ENCODE assay signal across 10 mouse cellular contexts in genomic region chr6:148358580-148359246, GRCm38 (mm10).
A peak's percentile ranks its signal among the peaks of the same experiment; 100 is the strongest.
DNase-seq lines count a peak whose midpoint lies in the region; ATAC-seq lines count a peak whose summit lies in the region.
"Had no signal": no experiment of that assay in that cellular context is flagged by ENCODE, and none has a peak within 500 bp of the region (broad histone marks: within the 10 kb centered on the region; RNA-seq: fewer than 3 reads in every experiment).

No protein-coding gene starts in this region.

- H3K27ac ChIP-seq in midbrain, embryonic 11.5 days (ENCODE audit: low read depth, low read length) = no peak overlapping the region; the same call in 1 of the 2 replicates
- no peak overlapping the region for H3K27ac ChIP-seq in midbrain, embryonic 16.5 days (ENCODE audit: low read length)
- no peak overlapping the region for H3K27ac ChIP-seq in forebrain, embryonic 14.5 days (ENCODE audit: low read depth, low read length)
- H3K27ac ChIP-seq: liver, embryonic 14.5 days had no signal

- H3K27me3 ChIP-seq in midbrain, embryonic 11.5 days (ENCODE audit: control insufficient read depth, insufficient read depth, low read length) = no peaks in the 10 kb centered on the region
- no peaks in the 10 kb centered on the region for H3K27me3 ChIP-seq in midbrain, embryonic 16.5 days (ENCODE audit: control insufficient read depth, insufficient read depth, low read depth, low read length)
- no peaks in the 10 kb centered on the region for H3K27me3 ChIP-seq in forebrain, embryonic 14.5 days (replicated peaks; ENCODE audit: control insufficient read depth, insufficient read depth, low read length)

- peak; percentile 29 for ATAC-seq in frontal cortex, adult (ENCODE audit: low TSS enrichment)
- ATAC-seq in midbrain, embryonic 11.5 days (ENCODE audit: low FRiP score) = peak; percentile 60; the same call in 1 of the 2 replicates
- ATAC-seq in midbrain, embryonic 16.5 days = no peak
- peak; percentile 56; the same call in 1 of the 2 replicates for ATAC-seq in forebrain, embryonic 14.5 days
- ATAC-seq: inflammation-experienced regulatory T-cells, adult 6 months had no signal

- peaks cover 3% of the 10 kb centered on the region; the same call in 1 of the 2 replicates for H3K9me3 ChIP-seq in midbrain, embryonic 11.5 days (ENCODE audit: control insufficient read depth, low read length)
- 0 out of 2 replicates have a peak, but pooled peaks cover 6% of the 10 kb centered on the region for H3K9me3 ChIP-seq in midbrain, embryonic 16.5 days (replicated peaks; ENCODE audit: control insufficient read depth, low read length, poor library complexity, severe bottlenecking)
- no peaks in the 10 kb centered on the region for H3K9me3 ChIP-seq in forebrain, embryonic 14.5 days (replicated peaks; ENCODE audit: control insufficient read depth, low read length)

- WGBS in midbrain, embryonic 11.5 days = 48% methylated on average over 8 of the region's 12 CpGs
- 23% methylated on average over 8 of the region's 12 CpGs for whole genome bisulfite sequencing in midbrain, embryonic 16.5 days
- WGBS in forebrain, embryonic 14.5 days = 12% methylated on average over 8 of the region's 12 CpGs

- H3K9ac ChIP-seq in midbrain, embryonic 11.5 days (ENCODE audit: low read length) = no peak overlapping the region
- no peak overlapping the region for H3K9ac ChIP-seq in midbrain, embryonic 16.5 days (ENCODE audit: low read depth, low read length)
- H3K9ac ChIP-seq in forebrain, embryonic 14.5 days (ENCODE audit: low read length) = no peak overlapping the region
- H3K9ac ChIP-seq: liver, embryonic 14.5 days had no signal

- H3K4me2 ChIP-seq in midbrain, embryonic 11.5 days = no peak overlapping the region; the same call in 1 of the 2 replicates
- no peak overlapping the region for H3K4me2 ChIP-seq in midbrain, embryonic 16.5 days (ENCODE audit: low read length)
- peak overlapping the region; percentile 14; the same call in 1 of the 2 replicates for H3K4me2 ChIP-seq in forebrain, embryonic 14.5 days (ENCODE audit: low read length)

- H3K36me3 ChIP-seq in midbrain, embryonic 11.5 days (ENCODE audit: control insufficient read depth, insufficient read depth, low read length) = no peaks in the 10 kb centered on the region
- H3K36me3 ChIP-seq in midbrain, embryonic 16.5 days (ENCODE audit: control insufficient read depth, insufficient read depth, low read length) = peaks cover 6% of the 10 kb centered on the region; the same call in 1 of the 2 replicates
- H3K36me3 ChIP-seq in forebrain, embryonic 14.5 days (ENCODE audit: control insufficient read depth, insufficient read depth, low read length) = peaks cover 5% of the 10 kb centered on the region; the same call in 1 of the 2 replicates

- H3K4me3 ChIP-seq in midbrain, embryonic 11.5 days (ENCODE audit: low read depth, low read length) = no peak overlapping the region
- H3K4me3 ChIP-seq in midbrain, embryonic 16.5 days (ENCODE audit: low read depth, low read length) = no peak overlapping the region
- peak overlapping the region; percentile 11; the same call in 1 of the 2 replicates for H3K4me3 ChIP-seq in forebrain, embryonic 14.5 days (ENCODE audit: low read depth, low read length)

- intact Hi-C loops in heart, postnatal 25 days (cut with DNase I) = no loop called here

- no peak for DNase-seq in frontal cortex, postnatal 25 days (ENCODE audit: low spot score in 2 of 2)
- peak; percentile 88 for DNase-seq in midbrain, embryonic 11.5 days (ENCODE audit: low spot score, missing footprints)
- peak; percentile 71 for DNase-seq in forebrain, embryonic 14.5 days (ENCODE audit: low spot score)
- DNase-seq in retina, adult 2 months (ENCODE audit: low read depth, low spot score) = peak; percentile 41
- no peak for DNase-seq in thymus, postnatal 10 days (ENCODE audit: low spot score in 2 of 2)
- DNase-seq in heart, postnatal 25 days (ENCODE audit: low spot score) = no peak

- peaks cover 2% of the 10 kb centered on the region; the same call in 1 of the 2 replicates for H3K4me1 ChIP-seq in midbrain, embryonic 11.5 days (ENCODE audit: control insufficient read depth, insufficient read depth, low read length)
- peaks cover 4% of the 10 kb centered on the region for H3K4me1 ChIP-seq in midbrain, embryonic 16.5 days (ENCODE audit: control insufficient read depth, insufficient read depth, low read length)
- no peaks in the 10 kb centered on the region for H3K4me1 ChIP-seq in forebrain, embryonic 14.5 days (ENCODE audit: control insufficient read depth, insufficient read depth, low read length)

Comparison
In these comparisons a context has a peak if more than half of its experiments do, and no peak if none do; other contexts are left out.
1. DNase-seq: peak in midbrain, embryonic 11.5 days (single experiment), forebrain, embryonic 14.5 days (single experiment) and retina, adult 2 months (single experiment); none in frontal cortex, postnatal 25 days (0 of 2), thymus, postnatal 10 days (0 of 2) and heart, postnatal 25 days (single experiment).